Mouse (Mus musculus): ENCODE data around the gene Pcca.

DNA sequence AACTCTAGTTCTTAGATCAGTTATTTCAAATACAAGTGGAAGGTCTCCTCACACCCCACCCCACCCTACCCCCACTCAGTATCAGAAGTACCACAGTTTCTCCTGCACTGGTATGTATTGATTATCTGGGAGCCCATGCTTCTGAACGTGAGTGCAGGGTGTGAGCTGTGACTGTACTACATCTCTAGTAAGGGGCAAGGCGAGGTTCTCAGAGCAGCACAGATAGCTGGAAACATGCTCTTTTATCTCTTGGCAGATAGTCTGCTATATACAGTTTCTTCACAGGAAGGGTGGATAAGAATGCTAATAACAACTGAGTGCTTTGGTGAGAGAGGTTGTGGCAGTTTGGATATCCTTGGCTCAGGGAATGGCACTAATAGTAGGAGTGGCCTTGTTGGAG, 117.6 kb downstream of the Pcca start:
- TF ChIP-seq POLR2A (IDR thresholded peaks at IDR 0.05; ENCODE audit: extremely low read depth, insufficient read depth, low read length) = no peak
- no peak for TF ChIP-seq CTCF (IDR thresholded peaks at IDR 0.05; ENCODE audit: low read depth, low read length)
